Mouse (Mus musculus): ENCODE results near the gene Postn.

GRCm38 (mm10) chr3:54400617-54401016 lies 39.7 kb downstream of the Postn start:
- TF ChIP-seq RAD21 (IDR thresholded peaks at IDR 0.05; ENCODE audit: low read depth, low read length) (no peak), EP300 (IDR thresholded peaks at IDR 0.05; ENCODE audit: low read depth in 1 of 2, low read length in 2 of 2) (no peak), CTCF (IDR thresholded peaks at IDR 0.05 in 2 of 3, conservative IDR thresholded peaks at IDR 0.05 in 1 of 3; ENCODE audit: control insufficient read depth in 1 of 3, insufficient read depth in 1 of 3, low read depth in 2 of 3, low read length in 3 of 3, poor library complexity in 1 of 3, severe bottlenecking in 1 of 3) (no peak), ETS1 (IDR thresholded peaks at IDR 0.05; ENCODE audit: low read depth, low read length) (no peak), TCF12 (IDR thresholded peaks at IDR 0.05; ENCODE audit: low read depth, low read length) (no peak)
